Mouse (Mus musculus): ENCODE results near the gene Smg6. TPM values are rescaled to one million over a fixed set of nuclear protein-coding genes. Genes with fewer than 3 reads are reported as not detected.
"Not testable (repeated sequence)": the region's sequence is repeated elsewhere in the genome, so short reads cannot be mapped to it uniquely, and the experiment has no call there.

The Smg6 gene
- polyA plus RNA-seq, 1 experiment from 2014 or later = 11.0 TPM

DNA sequence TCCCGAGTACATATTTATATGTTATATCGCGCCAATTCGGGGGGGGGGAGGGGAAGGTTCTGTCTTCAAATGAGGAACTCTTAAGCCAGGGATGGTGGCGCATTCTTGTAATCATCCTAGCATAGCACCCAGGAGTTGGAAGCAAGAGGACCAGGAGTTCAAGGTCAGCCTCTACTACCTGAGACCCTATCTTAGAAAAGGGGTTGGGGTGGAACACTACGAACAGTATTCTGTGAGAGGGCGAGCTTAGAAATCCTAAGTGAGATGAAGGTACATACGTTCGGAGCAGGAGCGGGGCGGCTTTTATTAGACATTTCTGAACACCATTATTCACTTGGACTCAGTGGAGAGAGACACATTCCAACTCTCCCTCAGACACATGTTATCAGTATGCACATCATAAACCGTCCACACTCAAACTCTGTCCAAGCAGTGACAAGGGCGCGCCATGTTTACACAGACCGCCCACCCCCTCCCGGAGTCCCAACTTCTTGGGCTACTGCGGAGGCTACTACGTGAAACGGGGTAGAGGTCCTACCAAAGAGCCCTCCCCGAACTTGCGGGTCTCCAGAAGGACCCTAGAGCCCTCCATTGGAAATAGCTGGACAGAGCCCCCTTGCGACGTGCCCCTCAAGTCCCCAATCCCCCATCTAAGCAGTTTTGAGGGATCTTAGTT is 243.9 kb downstream of the Smg6 start, which contains the start of gene Hic1:
Gene Hic1, minus strand, starts transcription at position 115 of the 676 bp plus-strand sequence.
- H3K4me1 ChIP-seq = peaks cover 91% of the 10 kb centered on the region
- H3K27me3 ChIP-seq (replicated peaks) = peaks cover 98% of the 10 kb centered on the region
- H3K9me3 ChIP-seq = no peaks in the 10 kb centered on the region
- WGBS = 6% methylated on average over 23 of the region's 23 CpGs
- H3K27ac ChIP-seq (replicated peaks) = peak within 1 kb of the TSS; percentile 89
- no peak for ATAC-seq (ENCODE audit: extremely low read depth, insufficient number of reproducible peaks, low FRiP score, low TSS enrichment)
- H3K4me2 ChIP-seq = peak within 1 kb of the TSS; percentile 97
- H3K4me3 ChIP-seq = peak within 1 kb of the TSS; percentile 79
- H3K36me3 ChIP-seq = peaks cover 21% of the 10 kb centered on the region
- peak within 1 kb of the TSS; percentile 88 for H3K9ac ChIP-seq

DNA sequence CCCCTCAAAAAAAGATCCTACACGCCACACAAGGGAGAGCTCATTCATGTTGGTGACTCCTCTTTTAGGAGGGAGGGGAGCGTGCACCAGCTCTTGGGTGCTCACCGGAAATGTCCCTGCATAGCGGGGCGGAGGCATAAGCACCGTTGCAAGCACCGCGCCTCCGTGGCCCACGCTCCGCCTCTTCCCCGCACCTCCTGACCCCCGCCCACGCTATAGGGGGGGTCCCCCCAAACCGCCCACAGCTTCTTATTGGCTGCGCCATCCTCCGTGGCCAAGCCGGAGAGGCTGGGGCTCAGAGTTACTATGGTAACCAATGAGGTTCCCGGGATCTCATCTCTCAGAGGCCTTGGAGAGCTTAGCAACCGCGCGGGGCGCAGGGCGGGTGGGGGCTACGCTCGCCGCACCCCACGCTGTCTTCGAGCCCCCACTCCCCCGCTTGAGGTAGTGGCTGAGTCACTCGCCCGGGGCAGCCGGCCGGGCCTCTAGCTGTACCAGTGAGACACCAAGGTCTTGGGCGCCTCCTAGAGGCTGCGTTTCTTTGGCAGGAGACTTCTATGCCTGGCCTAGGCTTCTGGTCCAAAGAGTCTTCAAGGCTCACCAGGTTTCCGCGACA is 244.6 kb downstream of the Smg6 start:
- Histone ChIP-seq H3K27me3 (replicated peaks) (peaks cover 98% of the 10 kb centered on the region), H3K36me3 (peaks cover 16% of the 10 kb centered on the region), H3K9ac (peak overlapping the region; percentile 67; the same call in 1 of the 2 replicates), H3K9me3 (no peaks in the 10 kb centered on the region), H3K4me1 (peaks cover 84% of the 10 kb centered on the region), H3K4me2 (peak overlapping the region; percentile 97), H3K4me3 (peak overlapping the region; percentile 79), H3K27ac (replicated peaks) (no peak overlapping the region)
- no peak for ATAC-seq (ENCODE audit: extremely low read depth, insufficient number of reproducible peaks, low FRiP score, low TSS enrichment)
- WGBS = under 1% methylated on average over 38 of the region's 38 CpGs

DNA sequence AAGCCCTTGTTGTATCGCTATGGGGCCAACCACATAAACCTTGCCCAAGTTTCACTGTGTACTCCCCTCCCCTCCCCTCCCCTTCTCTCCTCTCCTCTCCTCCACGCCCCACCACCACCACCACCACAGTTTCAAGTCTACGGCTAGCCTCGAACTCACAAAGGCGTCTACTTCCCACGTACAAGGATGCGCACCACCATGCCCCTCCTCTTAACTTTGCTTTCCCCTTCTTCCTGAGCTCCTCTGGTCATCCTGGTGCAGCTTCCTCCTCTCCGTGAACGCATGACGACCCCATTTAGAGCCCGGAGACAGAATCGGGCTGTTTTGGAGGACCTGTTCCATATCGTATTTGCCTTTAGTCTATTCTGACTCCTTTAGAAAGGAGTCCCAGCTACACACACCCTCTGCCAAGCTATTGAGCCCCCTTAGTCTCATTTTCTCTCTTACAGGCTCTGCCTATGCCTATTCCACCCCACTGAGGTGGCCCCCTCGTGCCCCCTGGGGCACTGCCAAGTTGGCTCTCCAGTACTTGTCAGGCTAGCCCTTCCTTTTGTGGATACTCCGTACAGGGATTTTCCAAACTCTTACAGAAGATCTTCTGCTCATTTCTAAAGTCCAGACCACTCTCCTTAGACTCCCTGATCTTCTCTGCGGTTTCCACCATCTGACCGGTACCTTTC is 245.7 kb downstream of the Smg6 start:
- Histone ChIP-seq H3K4me2 (peak overlapping the region; percentile 97), H3K4me3 (peak overlapping the region; percentile 79), H3K27me3 (replicated peaks) (peaks cover 91% of the 10 kb centered on the region), H3K4me1 (peaks cover 74% of the 10 kb centered on the region), H3K36me3 (peaks cover 10% of the 10 kb centered on the region), H3K27ac (replicated peaks) (no peak overlapping the region), H3K9ac (no peak overlapping the region), H3K9me3 (no peaks in the 10 kb centered on the region)
- WGBS = 10% methylated on average over 17 of the region's 17 CpGs
- ATAC-seq (ENCODE audit: extremely low read depth, insufficient number of reproducible peaks, low FRiP score, low TSS enrichment) = no peak

DNA sequence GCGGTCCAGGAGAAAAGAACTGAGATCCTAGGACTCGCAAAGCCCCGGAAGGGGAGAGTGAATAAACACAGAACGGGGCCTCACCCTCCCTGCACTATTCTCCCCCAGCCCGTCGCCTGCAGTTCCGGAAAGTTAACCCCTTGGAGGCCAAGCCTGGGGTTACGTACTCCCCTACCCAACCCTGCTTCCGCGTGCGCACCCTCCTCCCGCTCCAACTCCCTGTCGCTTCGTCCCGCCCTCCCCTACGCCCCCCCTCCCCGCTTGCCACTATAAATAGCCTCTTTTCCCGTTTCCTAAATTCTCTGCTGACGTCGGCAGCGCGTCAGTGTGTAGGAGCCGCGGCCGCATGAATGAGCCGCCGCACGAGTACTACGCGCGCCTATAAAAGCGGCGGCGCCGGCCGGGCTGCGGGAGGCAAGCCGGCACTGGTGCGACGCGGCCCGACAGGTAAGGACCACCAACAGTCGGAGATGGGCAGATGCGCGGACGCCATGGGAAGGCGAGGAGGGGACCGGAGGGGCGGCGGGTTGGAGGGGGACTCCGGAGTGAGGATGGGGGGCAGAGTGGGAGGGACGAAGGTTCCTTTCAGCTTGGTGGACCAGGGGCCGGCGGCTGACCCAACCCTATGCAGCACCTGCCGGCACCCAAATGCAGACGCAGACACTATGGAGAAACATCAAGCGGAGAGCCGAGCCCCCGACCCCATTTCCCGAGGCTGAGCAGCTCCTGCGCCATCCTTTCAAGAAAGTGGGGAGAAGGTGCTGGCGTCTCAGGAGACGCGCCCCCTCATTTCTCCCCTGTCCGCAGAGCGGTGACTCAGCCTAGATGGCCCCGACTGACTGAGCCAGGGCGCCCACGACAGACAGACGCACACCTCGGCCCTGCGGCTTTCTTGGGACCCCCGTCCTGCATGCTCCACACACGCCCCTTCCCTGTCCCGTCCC is 246.8 kb downstream of the Smg6 start:
- Histone ChIP-seq H3K9ac (peak overlapping the region; percentile 28; the same call in 1 of the 2 replicates), H3K4me1 (peaks cover 63% of the 10 kb centered on the region), H3K27me3 (replicated peaks) (peaks cover 80% of the 10 kb centered on the region)

DNA sequence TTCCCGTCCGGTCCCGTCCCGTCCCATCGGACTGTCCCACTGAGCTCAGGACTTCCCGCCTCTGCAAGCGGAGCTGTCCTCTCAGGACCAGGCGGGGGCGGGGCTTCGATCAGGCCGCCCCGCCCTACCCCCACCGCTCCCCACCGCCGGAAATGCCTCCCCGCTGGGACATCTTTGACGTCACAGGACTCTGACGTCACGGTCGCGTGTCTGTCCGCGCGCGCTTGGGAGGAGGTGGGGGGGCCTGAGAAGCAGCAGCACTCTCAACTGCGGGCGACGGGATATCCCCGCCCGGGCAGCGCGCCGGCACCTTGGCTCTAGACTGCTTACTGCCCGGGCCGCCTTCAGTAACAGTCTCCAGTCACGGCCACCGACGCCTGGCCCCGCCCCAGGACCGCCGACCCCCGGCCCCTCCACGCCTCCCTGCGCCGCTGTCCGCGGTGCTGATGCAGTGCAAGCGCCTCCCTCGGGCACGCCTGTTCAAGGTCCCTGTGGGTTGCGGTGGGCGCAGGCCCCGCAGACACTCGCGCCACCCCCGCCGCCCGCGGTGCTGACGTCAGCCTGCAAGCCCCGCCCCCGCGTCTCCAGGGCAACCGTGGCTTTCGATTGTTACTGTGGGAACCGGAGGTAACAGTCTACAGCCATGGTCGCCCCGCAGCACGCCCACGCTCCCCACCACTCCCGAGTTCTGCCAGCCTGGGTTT is 247.6 kb downstream of the Smg6 start:
- H3K4me3 ChIP-seq = peak overlapping the region; percentile 79
- under 1% methylated on average over 70 of the region's 71 CpGs for WGBS
- H3K9ac ChIP-seq = peak overlapping the region; percentile 34
- H3K27ac ChIP-seq (replicated peaks) = no peak overlapping the region
- H3K27me3 ChIP-seq (replicated peaks) = peaks cover 72% of the 10 kb centered on the region
- H3K4me1 ChIP-seq = peaks cover 63% of the 10 kb centered on the region
- H3K9me3 ChIP-seq = no peaks in the 10 kb centered on the region
- H3K36me3 ChIP-seq = peaks cover 19% of the 10 kb centered on the region
- H3K4me2 ChIP-seq = peak overlapping the region; percentile 82
- ATAC-seq (ENCODE audit: extremely low read depth, insufficient number of reproducible peaks, low FRiP score, low TSS enrichment) = peak; percentile 64; the same call in 1 of the 2 replicates

More for the DNA sequence above, 246.8 kb downstream of the Smg6 start:
- Histone ChIP-seq H3K4me3 (peak overlapping the region; percentile 79), H3K9me3 (no peaks in the 10 kb centered on the region), H3K4me2 (peak overlapping the region; percentile 82), H3K27ac (replicated peaks) (no peak overlapping the region), H3K36me3 (peaks cover 13% of the 10 kb centered on the region)
- no peak for ATAC-seq (ENCODE audit: extremely low read depth, insufficient number of reproducible peaks, low FRiP score, low TSS enrichment)
- WGBS = under 1% methylated on average over 75 of the region's 75 CpGs

DNA sequence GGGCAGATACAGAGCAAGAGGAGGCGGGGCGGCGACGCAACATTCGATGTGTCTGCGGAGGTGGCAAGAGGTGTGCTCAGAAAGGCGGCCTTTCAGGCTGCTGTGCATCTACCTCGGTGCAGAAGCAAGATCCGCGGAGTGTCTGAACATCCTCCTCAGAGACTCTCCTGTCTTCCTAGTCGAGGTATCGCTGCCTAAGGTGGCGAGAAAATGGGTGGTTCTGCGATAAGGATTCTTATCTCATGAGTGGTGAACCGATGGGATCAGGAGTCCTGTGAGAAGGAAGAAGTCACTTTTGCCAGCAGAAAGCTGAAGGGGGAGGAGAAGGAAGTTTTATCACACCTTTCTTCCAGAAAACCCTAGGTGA is 248.2 kb downstream of the Smg6 start:
- Histone ChIP-seq H3K36me3 (peaks cover 19% of the 10 kb centered on the region), H3K27ac (replicated peaks) (no peak overlapping the region), H3K4me2 (peak overlapping the region; percentile 82), H3K27me3 (replicated peaks) (peaks cover 66% of the 10 kb centered on the region), H3K9ac (peak overlapping the region; percentile 34; the same call in 1 of the 2 replicates), H3K9me3 (no peaks in the 10 kb centered on the region), H3K4me3 (peak overlapping the region; percentile 79), H3K4me1 (peaks cover 58% of the 10 kb centered on the region)
- ATAC-seq (ENCODE audit: extremely low read depth, insufficient number of reproducible peaks, low FRiP score, low TSS enrichment) = no peak
- WGBS = 2% methylated on average over 15 of the region's 15 CpGs

DNA sequence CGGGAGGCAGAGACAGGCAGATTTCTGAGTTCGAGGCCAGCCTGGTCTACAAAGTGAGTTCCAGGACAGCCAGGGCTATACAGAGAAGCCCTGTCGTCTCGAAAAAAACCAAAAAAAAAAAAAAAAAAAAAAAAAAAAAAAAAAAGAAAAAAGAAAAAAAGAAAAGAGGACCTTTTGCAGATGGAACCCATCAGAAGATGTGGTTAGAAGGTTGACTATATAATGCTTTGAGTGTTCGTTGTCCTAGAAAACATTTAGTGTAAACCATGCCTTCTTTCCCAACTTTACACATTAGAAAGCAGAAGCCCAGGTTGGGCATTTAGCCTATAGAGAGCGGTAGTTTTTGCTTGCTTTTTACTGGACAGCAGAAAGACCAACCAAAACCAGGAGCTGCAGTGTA is 249.0 kb downstream of the Smg6 start:
- not testable (repeated sequence) for H3K4me3 ChIP-seq; H3K9ac ChIP-seq; H3K27ac ChIP-seq (replicated peaks); ATAC-seq (ENCODE audit: extremely low read depth, insufficient number of reproducible peaks, low FRiP score, low TSS enrichment); H3K9me3 ChIP-seq; H3K4me2 ChIP-seq
- Histone ChIP-seq H3K4me1 (peaks cover 58% of the 10 kb centered on the region), H3K27me3 (replicated peaks) (peaks cover 58% of the 10 kb centered on the region), H3K36me3 (peaks cover 19% of the 10 kb centered on the region)
- 73% methylated on average over 6 of the region's 6 CpGs for WGBS

DNA sequence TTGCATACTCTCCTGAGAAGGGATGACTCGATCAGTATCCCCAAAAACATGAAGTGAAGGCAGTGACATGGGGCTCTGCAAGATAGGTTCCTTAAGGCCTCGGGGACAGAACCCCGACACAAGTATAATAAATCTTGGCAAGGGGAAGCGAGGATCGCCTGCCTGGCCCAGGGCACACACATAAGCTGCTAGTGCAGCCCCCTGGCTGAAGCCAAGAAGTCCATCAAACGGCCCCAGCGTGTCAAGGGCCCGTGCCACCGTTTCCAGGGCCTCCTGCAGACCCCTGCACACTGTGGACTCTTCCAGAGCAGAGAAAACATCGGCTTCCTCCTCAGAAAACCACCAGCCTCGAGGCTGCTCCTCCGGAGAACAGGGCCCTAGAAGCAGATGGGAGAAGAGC is 252.4 kb downstream of the Smg6 start:
- Histone ChIP-seq H3K9me3 (no peaks in the 10 kb centered on the region), H3K27me3 (replicated peaks) (peaks cover 24% of the 10 kb centered on the region), H3K4me2 (peak overlapping the region; percentile 82), H3K36me3 (peaks cover 49% of the 10 kb centered on the region), H3K9ac (peak overlapping the region; percentile 87), H3K4me3 (peak overlapping the region; percentile 74), H3K4me1 (peaks cover 29% of the 10 kb centered on the region), H3K27ac (replicated peaks) (peak overlapping the region; percentile 78; the same call in 1 of the 2 replicates)
- WGBS = 49% methylated on average over 12 of the region's 12 CpGs
- no peak for ATAC-seq (ENCODE audit: extremely low read depth, insufficient number of reproducible peaks, low FRiP score, low TSS enrichment)

DNA sequence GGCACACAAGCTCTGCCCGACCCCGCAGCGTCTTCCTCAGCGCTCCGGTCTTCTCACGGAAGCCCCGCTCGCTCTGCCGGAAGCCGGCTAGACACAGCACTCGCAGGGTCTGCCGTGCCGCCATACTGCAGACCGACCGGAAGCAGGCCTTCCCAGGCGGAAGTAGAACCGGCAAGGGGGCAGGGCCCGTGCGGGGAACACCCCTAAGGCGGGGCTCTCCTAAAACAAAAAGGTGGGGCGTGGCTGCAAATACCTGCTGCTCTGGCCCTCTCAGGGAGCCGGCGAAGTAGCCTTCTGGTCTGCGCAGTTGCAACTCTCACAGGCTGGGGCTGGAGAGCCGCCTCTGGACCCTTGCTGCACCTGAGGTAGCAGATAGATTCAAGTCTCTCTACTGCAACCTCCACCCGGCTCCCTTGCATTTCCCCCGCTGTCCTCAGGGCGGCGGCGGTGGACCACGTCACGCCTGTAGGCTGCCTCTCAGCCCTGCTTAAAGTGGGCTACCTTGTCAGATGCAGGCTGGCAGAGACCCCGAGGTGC is 253.1 kb downstream of the Smg6 start, which contains the start of gene Ovca2:
Gene Ovca2, minus strand, starts transcription at position 164 of the 537 bp plus-strand sequence.
- H3K9me3 ChIP-seq = no peaks in the 10 kb centered on the region
- under 1% methylated on average over 33 of the region's 33 CpGs for WGBS
- peaks cover 23% of the 10 kb centered on the region for H3K4me1 ChIP-seq
- peaks cover 56% of the 10 kb centered on the region for H3K36me3 ChIP-seq
- peak within 1 kb of the TSS; percentile 74 for H3K4me3 ChIP-seq
- peak within 1 kb of the TSS; percentile 87 for H3K9ac ChIP-seq
- ATAC-seq (ENCODE audit: extremely low read depth, insufficient number of reproducible peaks, low FRiP score, low TSS enrichment) = peak; percentile 80
- H3K4me2 ChIP-seq = peak within 1 kb of the TSS; percentile 82
- peak within 1 kb of the TSS; percentile 78 for H3K27ac ChIP-seq (replicated peaks)
- peaks cover 17% of the 10 kb centered on the region for H3K27me3 ChIP-seq (replicated peaks)

Data from heart, embryonic 13.5 days (tissue).